Mouse (Mus musculus) CH12.LX (cell line): ENCODE measurements at regions not wholly inside any gene's neighbourhood (a gene's known extent, or its start where the extent isn't known, plus 50 kb on each side); places are given as distances from the start of the nearest gene placed in this dataset.

Experiments
- CTCF ChIP-seq, 2 experiments: IDR thresholded peaks in 1 of 2; conservative IDR thresholded peaks in 1 of 2; 2 replicates each; pipeline ENCODE4 v1.5.1; 2011 to 2012; ENCODE audit warnings: low read depth in 2 of 2, low read length in 2 of 2, improper control_type of control experiment in 1 of 2, inconsistent platforms in 1 of 2, mild to moderate bottlenecking in 1 of 2, moderate library complexity in 1 of 2
- HCFC1 ChIP-seq: IDR thresholded peaks from 2 replicates; pipeline ENCODE4 v1.6.1; 2012; ENCODE audit warnings: low read depth, mild to moderate bottlenecking, inconsistent platforms, low read length, improper control_type of control experiment
- MAZ ChIP-seq: IDR thresholded peaks from 2 replicates; pipeline ENCODE4 v1.6.1; 2012; ENCODE audit warnings: low read depth, mild to moderate bottlenecking, inconsistent platforms, low read length, improper control_type of control experiment, moderate library complexity
- NELFE ChIP-seq: IDR thresholded peaks from 2 replicates; pipeline ENCODE4 v1.6.1; 2011; ENCODE audit warnings: low read depth, low read length, improper control_type of control experiment
- POLR2A ChIP-seq: IDR thresholded peaks from 2 replicates; pipeline ENCODE4 v1.6.1; 2011; ENCODE audit warnings: low read depth, mild to moderate bottlenecking, improper control_type of control experiment, low read length
- POLR2AphosphoS2 ChIP-seq: IDR thresholded peaks from 2 replicates; pipeline ENCODE4 v1.6.1; 2011; ENCODE audit warnings: low read depth, low read length, improper control_type of control experiment
- SIN3A ChIP-seq: IDR thresholded peaks from 2 replicates; pipeline ENCODE4 v1.6.1; 2012; ENCODE audit warnings: low read length, improper control_type of control experiment, inconsistent platforms
- TBP ChIP-seq: conservative IDR thresholded peaks from 2 replicates; pipeline ENCODE4 v1.6.1; 2011; ENCODE audit warnings: low read depth, low read length, improper control_type of control experiment

GRCm38 (mm10) chr11:39550066-39550465 is 1144.9 kb downstream of the Mat2b start:
- TF ChIP-seq CTCF (conservative IDR thresholded peaks at IDR 0.05 in 1 of 2, IDR thresholded peaks at IDR 0.05 in 1 of 2; ENCODE audit: low read depth in 2 of 2, low read length in 2 of 2) (no peak), POLR2A (no peak), TBP (no peak), SIN3A (no peak), NELFE (no peak), POLR2AphosphoS2 (no peak), MAZ (no peak), HCFC1 (no peak)
